Mouse (Mus musculus) cerebellum, adult 8-10 months (tissue): ENCODE measurements around the gene Tmem87b.

Experiments
- DNase-seq: peaks from one replicate; pipeline ENCODE4 v3.0.0; 2022

Gene Tmem87b

DNA sequence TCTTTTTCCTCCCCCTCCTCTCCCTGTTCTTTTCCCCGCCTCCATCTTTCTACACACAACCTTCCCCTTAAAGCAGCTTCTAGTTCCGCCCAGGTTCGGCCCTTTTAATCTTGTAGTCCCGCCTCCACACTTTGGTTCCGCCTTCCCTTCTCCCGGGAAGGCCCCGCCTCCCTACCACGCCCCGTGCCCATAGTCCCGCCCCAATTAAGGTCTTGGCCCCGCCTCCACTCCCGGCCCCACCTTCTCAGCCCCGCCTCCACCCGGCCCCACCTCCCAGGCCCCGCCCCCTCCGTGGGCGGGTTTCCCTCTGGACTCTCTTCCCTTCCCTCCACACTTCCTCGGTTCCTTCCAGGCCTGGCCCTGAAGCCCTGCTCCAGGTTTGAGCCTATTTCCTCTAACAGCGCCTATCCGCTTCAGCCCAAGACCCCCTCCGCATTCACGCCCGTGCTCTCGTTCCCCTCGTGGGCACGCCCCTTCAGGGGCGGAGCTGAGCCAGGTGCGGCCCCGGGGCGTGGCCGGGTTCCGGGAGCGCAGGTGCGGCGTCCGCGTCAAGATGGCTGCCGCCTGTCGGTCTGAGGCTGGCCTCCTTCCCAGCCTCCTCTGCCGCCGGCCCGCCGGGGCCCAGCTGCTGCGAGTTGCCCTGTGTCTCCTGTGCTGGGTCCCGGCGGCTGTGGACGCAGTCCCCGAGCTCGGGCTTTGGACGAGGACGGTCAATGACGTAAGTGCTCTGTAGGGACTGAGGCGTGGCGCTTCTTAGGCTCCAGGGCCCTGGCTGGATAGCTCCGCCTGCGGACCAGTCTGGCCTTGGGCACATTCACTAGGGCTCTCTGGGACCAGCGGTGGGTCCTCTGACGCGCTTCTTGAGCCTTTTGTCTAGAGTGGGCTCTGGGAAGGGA is at the start of gene Tmem87b:
TSS of gene Tmem87b (plus strand) at position 333 of the 896 bp plus-strand sequence.
- peak; percentile 99 for DNase-seq

DNA sequence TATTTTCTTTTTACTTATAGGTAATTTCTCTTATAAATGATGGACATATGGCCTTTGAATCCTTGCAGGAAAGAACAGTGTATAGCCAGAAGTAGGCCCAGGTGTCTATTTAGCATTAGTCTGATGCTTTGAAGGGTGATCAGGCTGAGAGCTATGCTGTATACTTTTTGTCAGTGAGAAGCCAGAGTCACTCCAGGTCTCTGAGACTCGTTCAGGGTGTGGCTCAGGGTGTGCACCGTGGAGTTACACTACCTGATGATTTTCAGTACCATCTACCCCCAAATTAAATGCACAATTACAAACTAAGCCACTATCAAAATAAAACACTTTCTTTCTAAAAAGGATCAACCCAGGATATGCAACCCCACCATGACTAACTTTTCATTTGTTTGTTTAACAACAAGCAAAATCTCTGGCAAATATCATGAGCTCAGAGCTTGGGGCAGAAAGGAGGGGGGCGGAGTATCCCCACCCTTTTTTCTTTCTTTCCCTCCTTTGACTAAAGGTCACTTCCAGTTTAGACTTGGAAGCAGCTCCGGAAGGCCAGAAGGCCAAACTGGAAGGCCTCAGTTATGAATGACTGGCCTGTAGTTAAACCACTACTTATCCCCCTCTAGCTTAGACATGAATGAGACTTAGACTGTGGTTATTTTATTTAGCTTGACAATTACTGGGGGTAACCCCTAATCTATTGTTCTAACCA is 49.2 kb upstream of the Tmem87b start:
- DNase-seq = no peak

DNA sequence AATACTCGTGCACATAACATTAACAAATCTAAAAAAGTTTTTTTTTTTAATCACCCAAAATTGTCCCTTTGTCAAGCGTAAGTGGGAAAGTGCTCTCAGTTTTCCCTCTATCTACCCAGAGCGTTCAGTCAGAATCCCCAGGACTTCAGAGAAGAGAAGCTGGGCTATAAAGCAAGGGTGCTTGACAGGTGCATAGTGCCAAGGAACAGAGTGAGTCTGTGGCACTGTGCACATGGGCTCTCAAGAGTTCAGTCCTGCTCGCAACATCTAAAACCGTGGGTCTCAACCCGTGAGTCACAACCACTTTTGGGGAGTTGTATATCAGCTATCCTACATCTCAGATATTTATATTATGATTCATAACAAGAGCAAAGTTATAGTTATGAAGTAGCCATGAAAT is 47.4 kb upstream of the Tmem87b start:
- no peak for DNase-seq

DNA sequence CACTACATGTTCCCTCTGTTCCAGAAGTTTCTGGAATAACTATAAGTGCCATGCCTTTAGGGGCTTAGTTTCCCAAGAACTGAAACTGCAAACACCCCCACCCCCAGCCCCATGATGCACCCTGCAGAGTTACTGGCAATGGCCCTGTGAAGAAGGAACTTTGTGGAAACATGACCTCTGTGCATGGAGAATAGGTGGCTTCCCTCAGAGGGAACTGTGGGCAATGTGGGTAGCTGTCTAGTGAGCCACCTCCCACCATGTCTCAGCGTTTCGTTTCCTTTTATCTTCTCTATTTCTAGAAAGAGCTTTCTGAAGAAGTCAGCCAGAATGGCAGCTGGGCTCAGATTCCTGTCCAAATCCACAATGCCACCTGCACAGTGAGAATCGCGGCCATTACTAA is 46.9 kb upstream of the Tmem87b start:
- no peak for DNase-seq

DNA sequence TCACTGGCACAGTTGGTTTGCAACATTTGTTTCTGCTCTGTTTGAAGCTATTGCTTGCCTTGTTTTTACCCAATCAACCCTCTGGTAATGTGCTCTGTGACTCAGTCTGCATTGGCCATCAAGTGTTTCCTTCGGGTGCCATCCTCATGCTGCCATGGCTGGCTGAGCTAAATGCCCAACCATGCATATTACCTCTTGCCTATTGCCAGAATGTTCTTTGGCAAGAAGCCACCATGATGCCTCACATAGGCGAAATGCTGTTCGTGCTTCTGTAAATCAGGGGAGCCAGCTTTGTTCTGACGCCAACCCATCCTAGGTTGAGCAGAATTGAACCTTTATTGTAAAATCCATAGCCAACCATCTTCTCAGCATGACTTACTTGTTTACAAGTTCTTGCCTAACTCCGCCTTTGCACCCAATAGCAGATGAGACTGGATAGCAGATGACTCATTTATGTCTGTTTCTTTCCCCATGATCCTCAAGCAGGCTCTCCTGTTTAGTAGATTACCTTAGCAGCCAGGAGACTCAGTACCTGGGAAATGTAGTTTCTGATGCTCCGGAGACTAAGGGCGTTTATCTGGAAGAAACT is 46.1 kb upstream of the Tmem87b start:
- no peak for DNase-seq

- no peak for DNase-seq
Observed at GRCm38 (mm10) chr2:128782231-128782630, 35.7 kb upstream of the Tmem87b start.

DNA sequence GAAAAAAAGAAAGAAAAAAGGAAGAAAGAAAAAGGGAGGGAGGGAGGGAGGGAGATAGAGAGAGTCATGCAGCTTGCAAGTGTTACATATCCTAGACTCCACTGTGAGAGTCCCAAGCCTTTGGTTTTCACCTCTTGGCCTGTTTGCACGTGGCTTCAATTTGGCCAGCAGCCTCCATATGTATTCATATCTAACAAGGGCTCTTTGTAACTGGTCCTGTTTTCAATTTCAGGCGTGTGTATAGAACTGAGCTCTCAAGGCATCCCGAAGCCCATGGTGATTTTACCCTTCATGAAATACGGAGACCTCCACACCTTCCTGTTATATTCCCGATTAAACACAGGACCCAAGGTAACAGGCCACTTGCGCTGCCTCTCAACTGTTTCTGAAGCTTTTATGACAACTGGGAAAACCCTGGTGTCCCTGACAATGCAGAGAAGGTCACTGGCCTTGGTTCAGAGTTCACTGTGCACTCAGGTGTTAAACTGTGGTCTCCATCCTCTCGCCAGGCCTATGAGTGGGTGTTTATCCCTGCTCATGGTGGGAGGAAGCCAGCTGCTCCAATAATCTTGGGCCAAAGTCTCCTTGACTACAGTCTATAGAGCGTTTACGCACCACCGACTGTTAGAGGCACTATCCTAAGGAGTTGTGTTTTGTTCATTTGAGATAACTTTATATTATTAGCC is 34.1 kb upstream of the Tmem87b start:
- DNase-seq = no peak

DNA sequence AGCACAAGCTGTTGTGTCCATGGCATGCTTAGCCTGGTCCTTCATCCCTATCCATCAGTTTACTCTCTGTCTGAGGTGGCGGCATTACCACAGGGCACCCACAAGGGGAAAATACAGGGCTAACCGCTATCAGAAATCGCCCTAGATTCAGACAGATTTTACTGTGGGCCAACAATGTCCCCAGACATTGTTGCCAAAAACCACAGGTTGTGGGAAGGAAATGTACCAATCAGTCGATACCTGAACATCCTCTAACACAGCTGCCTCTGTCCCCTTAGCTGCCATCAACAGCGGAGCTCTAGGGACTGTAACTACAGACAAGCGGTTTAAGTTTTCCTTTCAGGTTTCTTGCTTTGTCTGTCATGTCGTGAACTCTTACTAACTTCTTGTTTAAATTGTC is 33.1 kb upstream of the Tmem87b start:
- DNase-seq = no peak

DNA sequence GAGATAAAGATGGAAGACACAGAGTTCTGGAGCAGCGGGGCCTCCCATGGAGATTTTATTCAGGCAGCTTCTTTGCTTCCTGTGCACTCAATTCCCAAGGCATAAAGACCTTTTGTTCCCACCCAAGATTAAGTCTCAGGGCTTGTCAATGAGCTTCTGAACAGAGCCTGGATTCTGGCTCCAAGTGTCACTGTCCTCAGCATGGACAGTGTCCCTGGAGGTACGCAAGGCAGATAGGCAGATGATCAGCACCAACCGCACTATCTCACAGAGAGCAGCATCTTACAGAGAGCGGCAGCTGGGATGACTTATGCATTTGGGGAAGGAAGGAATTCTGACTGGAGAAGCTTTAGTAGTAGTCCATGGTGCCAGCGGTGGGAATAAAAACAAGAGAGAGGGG is 31.6 kb upstream of the Tmem87b start:
- no peak for DNase-seq

- no peak for DNase-seq
Observed at GRCm38 (mm10) chr2:128786795-128787194, 31.1 kb upstream of the Tmem87b start.

DNA sequence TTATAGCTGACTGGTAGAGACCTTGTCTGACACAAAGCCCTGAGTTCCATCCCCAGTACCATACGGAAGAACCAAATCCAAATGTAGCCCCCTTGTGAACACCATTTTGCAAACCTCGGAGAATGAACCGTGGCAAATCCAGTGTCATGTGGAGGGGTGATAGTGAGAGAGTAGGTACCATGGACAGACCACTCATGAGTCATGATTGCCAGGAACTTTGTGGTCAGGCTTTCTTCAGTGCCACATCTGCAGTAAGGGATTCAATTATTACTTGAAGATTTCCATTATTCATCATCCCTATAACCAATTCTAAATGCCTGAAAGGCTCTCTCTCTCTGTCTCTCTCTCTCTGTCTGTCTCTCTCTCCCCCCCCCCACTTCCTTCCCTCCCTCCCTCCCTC is 30.1 kb upstream of the Tmem87b start:
- no peak for DNase-seq

DNA sequence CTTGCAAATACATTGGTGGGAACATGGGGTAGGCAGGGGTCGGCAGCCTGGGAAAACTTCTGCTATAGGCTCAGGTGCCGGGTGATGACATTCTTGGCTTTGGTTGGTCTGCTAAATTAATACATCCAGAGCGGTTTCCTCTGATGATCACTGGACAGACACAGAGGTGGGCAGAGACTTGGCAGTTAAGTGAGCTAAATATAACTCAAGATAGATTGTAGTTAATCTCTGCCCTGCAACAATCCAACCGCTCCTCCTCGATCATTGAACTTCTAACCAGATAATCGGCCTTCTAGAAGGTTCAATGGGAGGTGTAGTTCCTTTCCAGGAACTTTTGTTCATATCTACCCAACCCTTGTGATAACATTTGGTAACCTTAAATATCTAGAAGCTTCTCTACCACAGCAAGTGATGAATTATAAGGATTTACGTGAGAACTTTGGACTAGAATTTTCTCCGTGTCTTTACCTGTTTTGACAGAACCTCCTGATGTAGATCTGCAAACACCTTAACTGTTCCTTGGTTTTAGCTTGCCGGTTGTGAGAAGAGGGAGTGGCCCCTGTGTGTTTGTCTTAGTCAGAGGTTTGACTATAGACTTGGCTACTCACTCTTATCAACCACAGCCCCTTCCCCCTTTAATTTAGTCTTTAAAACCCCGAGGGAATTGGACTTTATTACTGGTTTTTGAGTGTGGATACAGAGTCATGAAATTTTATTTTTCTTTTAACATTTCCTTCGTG is 26.9 kb upstream of the Tmem87b start:
- no peak for DNase-seq

DNA sequence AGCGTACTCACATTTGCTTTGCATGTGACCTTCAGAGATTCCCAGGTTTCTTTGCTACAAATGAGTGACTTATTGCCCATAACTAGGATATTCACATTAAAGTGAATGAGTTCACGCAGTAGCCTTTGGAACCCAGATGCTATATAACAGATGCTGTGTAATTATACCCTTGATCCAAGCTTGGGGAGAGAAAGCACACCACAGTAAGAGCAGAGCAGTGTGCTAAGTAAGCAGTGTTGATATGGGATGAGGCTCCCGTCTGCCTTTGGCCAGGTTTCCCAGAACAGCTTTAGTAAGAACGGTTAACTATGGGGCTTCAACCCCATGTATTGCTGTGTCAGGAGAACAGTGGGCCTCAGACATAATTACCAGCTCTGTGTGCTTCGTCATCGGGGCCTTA is 24.0 kb upstream of the Tmem87b start:
- no peak for DNase-seq

- DNase-seq = no peak
Observed at GRCm38 (mm10) chr2:128796463-128796862, 21.5 kb upstream of the Tmem87b start.

- no peak for DNase-seq
Observed at GRCm38 (mm10) chr2:128803441-128803840, 14.5 kb upstream of the Tmem87b start.

DNA sequence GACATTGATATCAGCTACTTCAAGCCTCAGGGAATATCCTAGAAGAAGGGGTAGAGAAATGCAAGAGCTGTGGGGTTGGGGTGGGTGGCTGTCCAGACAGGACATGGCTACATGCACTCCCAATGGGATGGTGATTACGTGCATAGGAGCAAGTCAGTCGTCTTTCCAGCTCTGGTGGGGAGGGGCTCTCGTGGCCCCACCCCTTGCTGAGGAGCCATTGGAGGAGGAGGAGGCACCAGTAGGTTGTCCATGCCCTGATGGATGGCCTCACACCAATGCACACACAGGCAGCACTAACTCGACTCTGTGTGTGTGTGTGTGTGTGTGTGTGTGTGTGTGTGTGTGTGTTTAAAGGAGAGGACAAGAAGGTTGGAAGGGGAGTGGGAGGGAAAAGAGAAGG is 12.6 kb upstream of the Tmem87b start:
- no peak for DNase-seq

DNA sequence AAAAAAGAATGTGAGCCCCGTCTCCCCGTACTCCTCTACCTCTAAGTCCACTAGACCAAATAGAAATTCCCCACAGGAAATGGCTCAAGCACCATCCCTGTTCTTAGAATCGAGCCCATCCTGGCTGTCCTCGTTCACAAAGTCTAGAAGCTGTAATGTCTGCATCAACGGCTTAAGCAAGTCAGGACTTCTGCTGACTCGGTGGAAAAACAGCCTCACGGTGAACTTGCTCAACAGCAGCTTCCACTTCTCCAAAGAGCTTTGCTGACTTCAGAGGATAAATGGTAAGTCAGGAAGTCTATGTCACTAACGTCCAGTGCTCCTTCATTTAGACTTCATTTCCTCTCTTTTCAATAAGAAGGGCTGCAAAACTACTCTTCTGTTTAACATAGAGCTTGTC is 11.4 kb upstream of the Tmem87b start:
- DNase-seq = no peak

- no peak for DNase-seq
Observed at GRCm38 (mm10) chr2:128812761-128813160, 5.2 kb upstream of the Tmem87b start.

DNA sequence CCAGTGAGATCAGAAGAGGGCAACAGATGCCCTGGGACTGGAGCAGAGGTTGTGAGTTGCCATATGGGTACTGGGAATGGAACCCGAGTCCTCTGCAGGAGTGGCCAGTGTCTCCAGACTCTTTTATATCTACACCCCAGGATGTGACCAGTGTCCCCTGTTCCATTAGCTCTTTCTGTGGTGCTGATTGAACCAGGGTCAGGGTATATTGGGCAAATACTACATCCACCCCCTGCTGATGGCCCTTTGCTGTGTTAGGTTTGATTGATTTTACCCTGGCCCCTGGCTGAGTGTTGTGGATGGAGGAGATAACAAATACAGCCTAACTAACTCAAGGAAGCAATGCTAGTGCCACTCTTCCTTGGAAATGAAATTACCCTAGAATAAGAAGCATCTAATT is 1.6 kb upstream of the Tmem87b start:
- no peak for DNase-seq

- DNase-seq = no peak
Observed at GRCm38 (mm10) chr2:128816916-128817315, 1.0 kb upstream of the Tmem87b start.

DNA sequence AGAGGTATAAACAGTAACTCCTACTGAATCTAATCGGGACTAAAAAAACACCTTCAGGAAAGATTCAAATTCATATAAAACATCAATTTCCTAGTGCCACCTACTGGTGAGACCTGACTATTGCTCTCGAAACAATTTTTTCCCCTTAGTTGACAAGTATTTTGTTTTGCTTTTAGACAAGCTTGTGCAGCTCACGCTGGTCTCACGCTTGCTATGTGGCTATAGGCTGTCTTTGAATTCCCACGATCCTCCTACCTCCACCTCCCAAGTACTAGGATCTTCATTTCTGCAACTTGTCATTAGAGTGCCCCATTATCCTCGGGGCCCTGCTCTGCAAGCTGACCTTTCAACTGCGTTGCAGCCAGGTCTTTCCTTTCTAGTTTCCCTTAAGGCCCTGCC is 532 bp upstream of the Tmem87b start:
- no peak for DNase-seq

- DNase-seq = no peak
Observed at GRCm38 (mm10) chr2:128818956-128819643, 1.2 kb downstream of the Tmem87b start.
